Mouse (Mus musculus): ENCODE measurements around the gene I0C0044D17Rik. TPM values are rescaled to one million over a fixed set of nuclear protein-coding genes. Genes with fewer than 3 reads are reported as not detected.

The I0C0044D17Rik gene
- total RNA-seq, 2 experiments from 2014 or later, result not detected

DNA sequence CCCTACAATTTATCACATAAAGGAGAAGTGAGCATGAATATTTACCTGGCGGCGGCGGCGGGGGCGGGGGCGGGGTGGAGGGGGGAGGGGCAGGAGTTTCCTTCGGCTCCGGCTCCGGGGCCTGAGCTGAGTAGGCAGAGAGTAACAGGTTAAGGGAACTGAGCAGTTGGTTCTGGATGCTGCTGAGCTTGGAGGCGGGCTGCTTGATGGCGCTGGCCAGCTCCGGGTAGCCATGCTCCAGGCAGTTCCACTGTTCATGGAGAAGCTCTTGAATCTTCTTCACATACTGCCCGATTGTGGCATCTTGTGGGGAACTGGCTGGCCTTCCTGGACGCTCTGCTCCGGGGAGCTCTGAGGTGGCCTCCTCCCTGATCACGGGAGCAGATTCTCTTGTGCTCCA lies 45.4 kb downstream of the I0C0044D17Rik start:
- no peak for DNase-seq (ENCODE audit: low spot score in 2 of 2)

DNA sequence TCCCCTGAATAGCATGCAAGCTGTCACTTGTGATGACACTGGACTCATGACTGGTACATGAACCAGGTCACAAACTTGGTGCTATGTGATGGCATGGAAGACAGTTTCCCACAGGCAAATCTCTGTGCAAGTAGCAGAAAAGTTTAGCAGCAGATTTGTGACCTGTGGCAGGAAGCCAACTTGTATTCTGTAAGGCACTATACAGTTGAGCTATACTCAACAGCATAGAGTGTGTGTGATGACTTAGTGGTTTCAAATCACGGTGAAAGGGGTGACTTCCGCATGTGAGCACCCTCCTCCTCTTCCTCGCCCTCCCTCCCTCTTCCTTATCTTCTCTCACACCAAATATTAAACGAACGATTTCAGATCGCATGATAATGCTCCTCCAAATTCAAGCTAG lies 46.2 kb downstream of the I0C0044D17Rik start:
- DNase-seq (ENCODE audit: low spot score in 2 of 2), result no peak

DNA sequence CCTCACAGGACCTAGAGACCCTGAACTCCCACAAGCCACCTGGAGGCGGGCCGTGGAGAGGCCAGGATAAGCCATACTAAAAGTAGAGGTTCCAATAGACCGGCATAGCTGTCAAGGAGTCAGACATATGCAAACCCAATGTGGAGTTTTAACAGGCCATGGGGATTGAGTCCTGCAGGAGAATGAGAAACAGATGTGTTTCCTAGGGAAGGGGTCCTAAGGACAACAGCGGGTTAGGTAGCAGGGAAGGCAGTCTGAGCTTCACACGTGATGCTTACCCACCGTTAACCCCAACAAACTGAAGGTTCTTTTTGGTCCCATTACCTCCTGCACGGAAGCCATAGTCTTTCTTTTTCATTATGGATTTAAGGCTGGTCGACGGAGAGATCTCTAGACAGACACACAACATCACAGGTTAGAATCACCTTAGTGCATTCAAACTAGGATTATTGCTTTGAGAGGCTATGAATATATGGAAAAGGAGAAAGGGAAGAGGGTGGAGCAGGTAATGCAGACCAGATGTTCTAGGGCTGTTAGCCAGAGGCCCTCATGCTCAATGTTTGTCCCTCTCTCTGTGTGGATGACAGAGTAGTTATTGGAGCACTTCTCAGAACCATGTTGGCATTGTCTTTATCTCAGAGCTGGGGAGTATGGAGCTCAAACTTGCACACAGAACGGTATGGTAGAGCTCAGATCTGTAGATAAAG lies 46.8 kb downstream of the I0C0044D17Rik start:
- no peak for DNase-seq (ENCODE audit: low spot score in 2 of 2)

DNA sequence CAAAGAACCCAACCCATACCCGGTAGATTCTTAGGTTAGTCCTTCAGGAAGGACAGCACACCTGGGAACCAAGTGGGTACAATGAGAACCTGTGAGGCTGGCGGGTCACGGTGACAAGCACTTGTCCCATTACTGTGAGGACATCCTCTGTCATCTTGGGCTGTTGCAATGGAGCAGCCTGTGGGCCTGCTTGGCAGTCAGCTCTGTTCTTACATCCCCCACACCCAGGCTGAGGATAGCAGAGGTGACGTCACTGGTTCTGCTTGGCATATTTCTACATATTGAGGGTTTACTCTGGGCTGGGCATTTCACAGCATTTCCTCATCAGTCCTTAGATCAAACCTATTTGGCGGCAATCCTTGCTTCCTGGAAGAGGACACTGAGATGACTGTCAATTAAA lies 49.9 kb downstream of the I0C0044D17Rik start:
- DNase-seq (ENCODE audit: low spot score in 2 of 2), result no peak

Other genes with a start within 250 kb of the I0C0044D17Rik start
- not detected for gene L1td1, start 97.1 kb downstream of the I0C0044D17Rik start, total RNA-seq (2021)
- gene Kank4, start 6.3 kb downstream of the I0C0044D17Rik start, total RNA-seq (2021), result 1 to 10 TPM; 3.9 to 5.6 TPM
- 10 to 100 TPM; 48.1 to 59.0 TPM for gene Usp1, start 100.0 kb upstream of the I0C0044D17Rik start, total RNA-seq (2021)
- gene Angptl3, start 207.1 kb upstream of the I0C0044D17Rik start, total RNA-seq (2021), result 10 to 100 TPM in 1 of 2 experiments, 1 to 10 TPM in 1; 1.7 to 46.8 TPM